Mouse (Mus musculus) heart, embryonic 11.5 days (tissue): ENCODE measurements around the gene AA986860. TPM values are rescaled to one million over a fixed set of nuclear protein-coding genes. Genes with fewer than 3 reads are reported as not detected.

Source experiments
- ATAC-seq: fragments of 200-750 bp; cut with Nextera tagmentation; replicated peaks from 2 replicates; pipeline ENCODE4 v1.8.0; 2017; ENCODE audit warnings: moderate library complexity; ENCODE audit not compliant: insufficient number of reproducible peaks, low FRiP score, low TSS enrichment
- H3K27ac ChIP-seq: fragments of 300-500 bp; sonication (generic); 2 replicates; pipeline ENCODE4 v1.5.1; 2014; ENCODE audit warnings: mild to moderate bottlenecking, low read depth, low read length
- H3K27me3 ChIP-seq: fragments of 300-500 bp; sonication (generic); 2 replicates; pipeline ENCODE4 v1.6.1; 2014; ENCODE audit warnings: mild to moderate bottlenecking, low read length, mixed read lengths; ENCODE audit not compliant: control insufficient read depth, insufficient read depth
- H3K36me3 ChIP-seq: fragments of 300-500 bp; sonication (generic); 2 replicates; pipeline ENCODE4 v1.6.1; 2014; ENCODE audit warnings: mild to moderate bottlenecking, low read length, moderate library complexity, mixed read lengths; ENCODE audit not compliant: control insufficient read depth, insufficient read depth
- H3K4me1 ChIP-seq: fragments of 300-500 bp; sonication (generic); 2 replicates; pipeline ENCODE4 v1.6.1; 2014; ENCODE audit warnings: low read length; ENCODE audit not compliant: control insufficient read depth, insufficient read depth
- H3K4me2 ChIP-seq: fragments of 300-500 bp; sonication (generic); 2 replicates; pipeline ENCODE4 v1.6.1; 2014; ENCODE audit warnings: mild to moderate bottlenecking, moderate library complexity
- H3K4me3 ChIP-seq: fragments of 300-500 bp; sonication (generic); 2 replicates; pipeline ENCODE4 v1.5.1; 2014; ENCODE audit warnings: low read depth, low read length
- H3K9ac ChIP-seq: fragments of 300-500 bp; sonication (generic); 2 replicates; pipeline ENCODE4 v1.6.1; 2014; ENCODE audit warnings: mild to moderate bottlenecking, low read depth, low read length, moderate library complexity
- H3K9me3 ChIP-seq: fragments of 300-500 bp; sonication (generic); replicated peaks from 2 replicates; pipeline ENCODE4 v1.6.1; 2016; ENCODE audit warnings: low read length; ENCODE audit not compliant: control insufficient read depth
- WGBS: fragments of 180-500 bp; shearing (Covaris S2); extraction: QIAGEN DNeasy Blood & Tissue Kit; methylation state at CpG from one replicate; pipeline ENCODE4 v1.1.7; 2014; ENCODE audit not compliant: insufficient replicate concordance; 5-methylcytosine and 5-hydroxymethylcytosine counted together
- polyA plus RNA-seq: library from polyadenylated mRNA; unstranded; fragments of >200 nt; fragmentation: Nextera tagmentation; extraction: Ambion mirVana; gene quantifications from 2 replicates; pipeline ENCODE4 v1.2.1, GENCODE M21; 2014

AA986860 gene
- polyA plus RNA-seq: 0.69 and 1.2 TPM in 2 replicates

DNA sequence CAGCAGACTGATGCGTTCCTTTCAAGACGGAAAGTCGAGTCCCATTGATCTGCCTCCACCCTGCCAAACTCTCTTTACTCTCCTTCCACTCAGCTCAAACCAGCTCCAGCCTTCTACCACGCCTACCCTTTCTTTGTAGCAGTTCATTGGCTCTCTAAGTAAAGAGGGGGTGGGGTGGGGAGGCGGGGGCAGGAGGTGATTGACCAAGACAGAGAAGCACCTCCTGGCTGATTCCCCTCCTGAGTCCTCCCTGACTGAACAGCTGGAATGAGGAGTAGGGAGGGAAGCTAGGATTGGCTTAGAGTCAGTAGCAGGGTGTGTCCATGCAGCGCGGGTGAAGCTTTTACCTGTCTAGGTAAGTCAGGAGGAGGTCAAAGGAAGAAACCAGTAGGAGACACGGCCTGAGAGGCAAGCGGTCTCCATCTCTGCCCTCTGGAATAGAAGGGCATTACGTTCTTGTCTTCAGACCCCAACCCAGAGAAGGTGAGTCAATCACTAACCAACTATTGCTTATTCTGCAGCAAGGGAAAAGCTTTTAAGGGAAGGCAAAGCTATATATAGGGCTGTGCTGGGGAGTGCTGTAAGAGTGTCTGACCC is at the start of gene AA986860:
AA986860 (plus strand) TSS at position 236 of the 597 bp plus-strand sequence.
- no peak within 1 kb of the TSS for H3K27ac ChIP-seq
- no peaks in the 10 kb centered on the region for H3K9me3 ChIP-seq
- H3K4me3 ChIP-seq: peak within 1 kb of the TSS; percentile 34
- H3K9ac ChIP-seq: peak within 1 kb of the TSS; percentile 49; the same call in 1 of the 2 replicates
- ATAC-seq: peak; percentile 88
- H3K36me3 ChIP-seq: no peaks in the 10 kb centered on the region
- WGBS: 4% methylated on average over 10 of the region's 10 CpGs
- H3K4me2 ChIP-seq: peak within 1 kb of the TSS; percentile 64
- H3K4me1 ChIP-seq: peaks cover 13% of the 10 kb centered on the region; the same call in 1 of the 2 replicates
- no peaks in the 10 kb centered on the region for H3K27me3 ChIP-seq

DNA sequence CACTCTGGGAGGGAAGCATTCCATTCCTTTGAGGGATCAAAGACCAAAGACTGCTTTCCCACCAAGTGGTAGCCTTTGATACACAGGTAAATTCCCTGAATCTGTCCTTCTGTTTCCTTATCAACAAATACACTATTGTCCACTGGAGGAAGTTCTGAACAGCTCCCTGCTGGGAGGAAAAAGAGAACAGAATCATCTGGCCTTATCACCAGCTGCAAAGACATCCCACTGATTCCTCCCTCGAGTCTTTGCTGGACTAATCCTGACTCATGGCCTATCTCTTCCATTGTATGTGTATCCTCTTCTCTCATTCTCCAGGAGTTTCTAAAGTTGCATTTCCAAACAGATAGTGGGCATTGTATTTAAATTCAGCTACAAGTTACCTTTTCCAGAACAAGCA is 47.9 kb upstream of the AA986860 start:
- Histone ChIP-seq H3K27ac (no peak overlapping the region), H3K9me3 (no peaks in the 10 kb centered on the region), H3K36me3 (no peaks in the 10 kb centered on the region), H3K4me1 (no peaks in the 10 kb centered on the region), H3K4me3 (no peak overlapping the region), H3K4me2 (no peak overlapping the region), H3K9ac (no peak overlapping the region), H3K27me3 (no peaks in the 10 kb centered on the region)
- no peak for ATAC-seq
- WGBS: 19% methylated on average over 1 of the region's 1 CpGs

DNA sequence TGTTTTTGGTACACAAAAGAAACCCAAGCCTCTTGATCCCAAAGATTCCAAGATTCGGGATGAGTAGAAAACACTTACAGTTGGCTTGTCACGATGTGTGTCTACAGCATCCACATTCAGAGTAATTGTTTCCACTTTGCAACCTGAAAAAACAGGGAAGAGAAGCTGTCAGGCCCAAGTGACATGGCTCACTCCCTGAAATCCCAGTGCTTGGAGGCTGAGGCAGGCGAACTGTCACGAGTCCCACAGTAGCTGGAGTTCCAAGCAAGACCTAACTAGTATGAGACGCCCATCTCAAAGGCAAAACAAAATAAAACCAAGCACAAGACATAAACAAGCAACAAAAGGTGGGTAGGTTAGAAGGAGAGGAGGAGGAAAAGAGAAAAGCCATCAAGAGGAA is 33.2 kb upstream of the AA986860 start:
- 87% methylated on average over 5 of the region's 5 CpGs for WGBS

DNA sequence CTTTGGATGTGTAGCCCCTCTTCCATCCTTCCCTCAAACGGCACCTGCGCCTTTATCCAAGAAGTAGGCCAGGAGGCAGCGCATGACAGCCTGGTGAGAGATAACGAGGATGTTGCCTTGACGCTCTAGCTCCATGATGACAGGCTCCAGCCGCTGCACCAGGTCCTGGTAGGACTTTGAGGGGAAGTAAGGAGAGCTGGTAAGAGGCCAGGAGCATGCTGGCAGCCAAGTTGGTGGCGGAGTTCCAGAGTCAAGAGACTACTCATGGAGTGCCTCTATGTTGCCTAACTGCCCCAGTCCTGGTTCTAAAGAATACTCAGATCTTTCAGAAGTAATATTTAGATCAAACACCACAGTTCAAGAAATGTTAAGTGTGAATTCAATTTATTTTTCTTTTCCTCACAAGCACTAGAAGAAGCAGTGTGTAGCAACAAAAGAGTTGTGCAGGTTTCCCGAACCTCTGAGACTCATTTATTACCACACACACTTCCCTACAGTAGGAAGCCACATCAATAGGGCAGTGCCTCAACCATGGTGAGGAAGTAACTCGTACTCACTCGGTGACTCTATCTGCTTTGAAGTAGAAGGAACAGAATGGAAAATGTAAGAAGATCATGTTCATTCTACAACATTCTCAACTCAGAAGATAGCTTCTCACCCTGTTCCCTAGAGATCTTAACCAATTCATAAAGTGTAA is 31.7 kb upstream of the AA986860 start:
- peaks cover 13% of the 10 kb centered on the region for H3K36me3 ChIP-seq
- H3K4me3 ChIP-seq: no peak overlapping the region
- no peak overlapping the region for H3K4me2 ChIP-seq
- no peak for ATAC-seq
- no peaks in the 10 kb centered on the region for H3K4me1 ChIP-seq
- 86% methylated on average over 10 of the region's 10 CpGs for WGBS
- no peak overlapping the region for H3K9ac ChIP-seq
- H3K9me3 ChIP-seq: no peaks in the 10 kb centered on the region
- H3K27ac ChIP-seq: no peak overlapping the region
- H3K27me3 ChIP-seq: no peaks in the 10 kb centered on the region

More for the DNA sequence above, 33.2 kb upstream of the AA986860 start:
- ATAC-seq: no peak
- Histone ChIP-seq H3K27ac (no peak overlapping the region), H3K27me3 (no peaks in the 10 kb centered on the region), H3K9me3 (no peaks in the 10 kb centered on the region), H3K4me3 (no peak overlapping the region), H3K36me3 (peaks cover 13% of the 10 kb centered on the region), H3K4me1 (no peaks in the 10 kb centered on the region), H3K4me2 (no peak overlapping the region), H3K9ac (no peak overlapping the region)

DNA sequence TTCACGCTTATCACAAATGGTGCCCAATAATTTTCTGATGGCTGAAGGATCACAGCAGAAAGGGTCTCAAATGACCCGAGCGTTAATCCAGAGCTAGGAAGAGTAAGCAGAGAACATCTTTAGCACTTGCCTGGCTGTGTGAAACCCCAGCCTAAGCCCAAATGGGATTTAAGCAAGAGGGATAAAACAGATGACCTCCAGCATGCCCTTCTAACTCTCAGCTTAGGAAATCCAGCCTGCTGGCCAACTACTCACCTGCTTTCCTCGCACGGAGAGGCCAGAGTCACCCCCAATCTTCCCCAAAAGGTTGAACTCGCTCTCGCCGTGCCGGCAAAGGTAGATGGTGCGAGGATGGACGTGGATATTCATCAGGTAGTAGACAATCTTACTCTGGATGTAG is 29.8 kb upstream of the AA986860 start:
- H3K27ac ChIP-seq: no peak overlapping the region
- no peaks in the 10 kb centered on the region for H3K27me3 ChIP-seq
- H3K9ac ChIP-seq: no peak overlapping the region
- no peak overlapping the region for H3K4me3 ChIP-seq
- WGBS: 94% methylated on average over 11 of the region's 11 CpGs
- H3K9me3 ChIP-seq: no peaks in the 10 kb centered on the region
- H3K36me3 ChIP-seq: peaks cover 18% of the 10 kb centered on the region
- H3K4me1 ChIP-seq: no peaks in the 10 kb centered on the region
- ATAC-seq: no peak
- no peak overlapping the region for H3K4me2 ChIP-seq

DNA sequence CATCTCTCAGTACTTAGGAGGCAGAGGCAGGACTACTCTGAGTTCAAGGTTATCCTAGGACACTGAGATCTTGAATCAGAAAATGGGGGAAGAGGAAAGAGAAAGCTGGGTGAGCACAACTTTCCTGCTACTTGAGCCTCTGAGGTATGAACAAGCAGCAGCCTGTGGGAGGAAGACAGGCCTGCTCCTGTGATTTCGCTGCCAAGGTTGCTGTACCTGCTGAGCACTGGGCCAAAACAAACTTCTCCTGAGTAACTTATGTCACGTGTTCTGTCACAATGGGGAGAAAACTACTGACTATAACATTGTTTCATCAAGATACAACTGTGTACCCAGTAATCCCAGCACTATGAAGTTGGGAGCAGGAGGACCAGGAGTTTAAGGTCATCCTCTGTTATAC is 28.2 kb upstream of the AA986860 start:
- no peak overlapping the region for H3K27ac ChIP-seq
- ATAC-seq: no peak
- no peaks in the 10 kb centered on the region for H3K4me1 ChIP-seq
- H3K4me2 ChIP-seq: no peak overlapping the region
- no peaks in the 10 kb centered on the region for H3K9me3 ChIP-seq
- WGBS: 80% methylated on average over 2 of the region's 2 CpGs
- no peak overlapping the region for H3K4me3 ChIP-seq
- peaks cover 15% of the 10 kb centered on the region for H3K36me3 ChIP-seq
- no peaks in the 10 kb centered on the region for H3K27me3 ChIP-seq
- H3K9ac ChIP-seq: no peak overlapping the region

DNA sequence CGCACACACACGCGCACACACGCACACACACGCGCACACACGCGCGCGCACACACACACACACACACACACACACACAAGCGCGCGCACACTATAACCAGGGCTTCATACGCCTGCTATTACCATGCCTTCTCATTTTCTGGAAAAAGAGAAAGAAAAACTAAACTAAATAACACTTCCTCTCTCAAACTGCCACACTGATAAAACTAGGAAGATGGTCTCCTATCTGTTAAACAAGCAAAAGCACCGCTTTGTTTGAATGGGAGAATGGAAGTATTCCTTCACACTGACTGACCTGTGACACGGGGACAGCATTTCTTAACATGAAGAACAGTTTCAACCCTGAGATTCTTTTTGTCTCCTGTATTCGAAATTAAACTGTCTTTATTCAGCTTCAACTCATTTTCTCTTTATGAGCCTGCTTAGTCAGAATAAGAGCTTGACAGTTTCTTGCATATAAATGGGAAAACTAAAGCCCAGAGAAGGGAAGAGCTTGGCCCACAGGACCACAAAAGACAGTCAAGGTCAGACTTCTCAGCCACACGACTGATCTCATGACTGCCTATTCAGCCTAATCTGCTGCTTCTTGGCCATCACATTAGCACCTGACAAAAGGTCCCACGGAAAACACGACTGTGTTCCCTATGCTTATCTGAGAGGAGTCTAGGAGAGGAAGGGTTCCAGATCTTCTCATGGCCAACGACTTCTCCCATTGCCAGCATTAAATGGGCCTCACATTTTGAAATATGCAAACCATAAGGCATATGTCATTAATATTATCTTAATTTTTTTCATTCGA is 21.3 kb upstream of the AA986860 start:
- no peak for ATAC-seq
- 82% methylated on average over 22 of the region's 22 CpGs for WGBS
- H3K9me3 ChIP-seq: no peaks in the 10 kb centered on the region
- no peak overlapping the region for H3K9ac ChIP-seq
- no peak overlapping the region for H3K4me3 ChIP-seq
- H3K36me3 ChIP-seq: 0 out of 2 replicates have a peak, but pooled peaks cover 5% of the 10 kb centered on the region
- no peak overlapping the region for H3K4me2 ChIP-seq
- no peak overlapping the region for H3K27ac ChIP-seq
- H3K4me1 ChIP-seq: peaks cover 3% of the 10 kb centered on the region; the same call in 1 of the 2 replicates
- H3K27me3 ChIP-seq: no peaks in the 10 kb centered on the region; the same call in 1 of the 2 replicates

DNA sequence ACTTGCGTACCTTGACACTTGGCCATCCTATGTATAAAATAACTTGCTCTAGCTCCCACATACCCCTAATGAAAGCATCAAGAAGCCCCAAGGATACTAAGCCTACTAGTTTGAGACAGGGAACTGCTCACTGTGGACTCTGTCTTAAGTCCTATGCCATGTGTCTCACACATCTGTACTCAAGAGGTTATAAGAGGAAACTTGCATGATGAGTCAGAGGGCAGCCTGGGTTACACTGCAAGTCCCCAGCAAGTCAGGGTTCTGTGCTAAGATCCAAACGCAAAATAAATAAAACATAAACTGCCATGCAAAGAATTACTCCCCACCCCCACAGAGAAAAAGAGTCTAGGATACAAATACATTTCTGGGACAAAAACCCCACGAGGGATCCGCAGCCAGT is 17.7 kb upstream of the AA986860 start:
- no peak overlapping the region for H3K27ac ChIP-seq
- H3K27me3 ChIP-seq: no peaks in the 10 kb centered on the region; the same call in 1 of the 2 replicates
- no peaks in the 10 kb centered on the region for H3K9me3 ChIP-seq
- ATAC-seq: no peak
- no peak overlapping the region for H3K9ac ChIP-seq
- H3K36me3 ChIP-seq: no peaks in the 10 kb centered on the region
- peaks cover 3% of the 10 kb centered on the region; the same call in 1 of the 2 replicates for H3K4me1 ChIP-seq
- H3K4me2 ChIP-seq: no peak overlapping the region
- WGBS: 72% methylated on average over 4 of the region's 4 CpGs
- H3K4me3 ChIP-seq: no peak overlapping the region
